Mouse (Mus musculus): Measurements from ENCODE around the gene Vmn1r201. TPM values are rescaled to one million over a fixed set of nuclear protein-coding genes. Genes with fewer than 3 reads are reported as not detected.

Vmn1r201 gene
- not detected in 2 replicates for total RNA-seq (2015; ENCODE audit: low replicate concordance)
- not detected in 2 replicates for total RNA-seq (2017; ENCODE audit: low replicate concordance)

- no peak for ATAC-seq (replicated peaks; ENCODE audit: low FRiP score, poor library complexity, severe bottlenecking)
Observed at GRCm38 (mm10) chr13:22471623-22472022, at the start of gene Vmn1r201. TSS of gene Vmn1r201 (plus strand) at chr13:22471923.

GRCm38 (mm10) chr13:22455145-22455544, 16.6 kb upstream of the Vmn1r201 start:
- no peak for ATAC-seq (replicated peaks; ENCODE audit: low FRiP score, poor library complexity, severe bottlenecking)

- ATAC-seq (replicated peaks; ENCODE audit: low FRiP score, poor library complexity, severe bottlenecking): no peak
Observed at GRCm38 (mm10) chr13:22502431-22502830, 30.7 kb downstream of the Vmn1r201 start.

GRCm38 (mm10) chr13:22505281-22505680, 33.6 kb downstream of the Vmn1r201 start, which contains the start of gene Vmn1r202:
TSS of gene Vmn1r202 (minus strand) at chr13:22505381.
- no peak for ATAC-seq (replicated peaks; ENCODE audit: low FRiP score, poor library complexity, severe bottlenecking)

- no peak for ATAC-seq (replicated peaks; ENCODE audit: low FRiP score, poor library complexity, severe bottlenecking)
Observed at GRCm38 (mm10) chr13:22517814-22518213, 46.1 kb downstream of the Vmn1r201 start, which contains the start of gene Vmn1r203. TSS of gene Vmn1r203 (plus strand) at chr13:22518114.

Other genes starting within 250 kb of the Vmn1r201 start
- not detected in 2 replicates for gene Vmn1r193, start 248.8 kb upstream of the Vmn1r201 start, total RNA-seq (2015; ENCODE audit: low replicate concordance)
- gene Vmn1r193, start 248.8 kb upstream of the Vmn1r201 start, total RNA-seq (2017; ENCODE audit: low replicate concordance): not detected in 2 replicates
- not detected in 2 replicates for gene Vmn1r194, start 227.7 kb upstream of the Vmn1r201 start, total RNA-seq (2015; ENCODE audit: low replicate concordance)
- gene Vmn1r194, start 227.7 kb upstream of the Vmn1r201 start, total RNA-seq (2017; ENCODE audit: low replicate concordance): not detected in 2 replicates
- not detected in 2 replicates for gene Vmn1r195, start 201.4 kb upstream of the Vmn1r201 start, total RNA-seq (2015; ENCODE audit: low replicate concordance)
- not detected in 2 replicates for gene Vmn1r195, start 201.4 kb upstream of the Vmn1r201 start, total RNA-seq (2017; ENCODE audit: low replicate concordance)
- not detected in 2 replicates for gene Vmn1r196, start 182.0 kb upstream of the Vmn1r201 start, total RNA-seq (2015; ENCODE audit: low replicate concordance)
- gene Vmn1r196, start 182.0 kb upstream of the Vmn1r201 start, total RNA-seq (2017; ENCODE audit: low replicate concordance): not detected in 2 replicates
- not detected in 2 replicates for gene Vmn1r197, start 147.3 kb upstream of the Vmn1r201 start, total RNA-seq (2015; ENCODE audit: low replicate concordance)
- not detected in 2 replicates for gene Vmn1r197, start 147.3 kb upstream of the Vmn1r201 start, total RNA-seq (2017; ENCODE audit: low replicate concordance)
- not detected in 2 replicates for gene Vmn1r198, start 121.6 kb upstream of the Vmn1r201 start, total RNA-seq (2015; ENCODE audit: low replicate concordance)
- gene Vmn1r198, start 121.6 kb upstream of the Vmn1r201 start, total RNA-seq (2017; ENCODE audit: low replicate concordance): not detected in 2 replicates
- gene Vmn1r199, start 92.1 kb upstream of the Vmn1r201 start, total RNA-seq (2015; ENCODE audit: low replicate concordance): not detected in 2 replicates
- gene Vmn1r199, start 92.1 kb upstream of the Vmn1r201 start, total RNA-seq (2017; ENCODE audit: low replicate concordance): not detected in 2 replicates
- not detected in 2 replicates for gene Vmn1r200, start 81.5 kb upstream of the Vmn1r201 start, total RNA-seq (2015; ENCODE audit: low replicate concordance)
- not detected in 2 replicates for gene Vmn1r200, start 81.5 kb upstream of the Vmn1r201 start, total RNA-seq (2017; ENCODE audit: low replicate concordance)
- not detected in 2 replicates for gene Vmn1r202, start 33.5 kb downstream of the Vmn1r201 start, total RNA-seq (2015; ENCODE audit: low replicate concordance)
- not detected in 2 replicates for gene Vmn1r202, start 33.5 kb downstream of the Vmn1r201 start, total RNA-seq (2017; ENCODE audit: low replicate concordance)
- gene Vmn1r203, start 46.2 kb downstream of the Vmn1r201 start, total RNA-seq (2015; ENCODE audit: low replicate concordance): not detected in 2 replicates
- gene Vmn1r203, start 46.2 kb downstream of the Vmn1r201 start, total RNA-seq (2017; ENCODE audit: low replicate concordance): 0.39 TPM in 1 of 2 replicates, not detected in the other
- gene Vmn1r204, start 81.3 kb downstream of the Vmn1r201 start, total RNA-seq (2015; ENCODE audit: low replicate concordance): not detected in 2 replicates
- not detected in 2 replicates for gene Vmn1r204, start 81.3 kb downstream of the Vmn1r201 start, total RNA-seq (2017; ENCODE audit: low replicate concordance)
- gene Vmn1r205, start 121.1 kb downstream of the Vmn1r201 start, total RNA-seq (2015; ENCODE audit: low replicate concordance): not detected in 2 replicates
- not detected in 2 replicates for gene Vmn1r205, start 121.1 kb downstream of the Vmn1r201 start, total RNA-seq (2017; ENCODE audit: low replicate concordance)
- not detected in 2 replicates for gene Vmn1r206, start 152.3 kb downstream of the Vmn1r201 start, total RNA-seq (2015; ENCODE audit: low replicate concordance)
- gene Vmn1r206, start 152.3 kb downstream of the Vmn1r201 start, total RNA-seq (2017; ENCODE audit: low replicate concordance): not detected in 2 replicates